Mouse (Mus musculus): ENCODE data around the gene Olfr311. TPM values are rescaled to one million over a fixed set of nuclear protein-coding genes. Genes with fewer than 3 reads are reported as not detected.
"Not testable (repeated sequence)": the region's sequence is repeated elsewhere in the genome, so short reads cannot be mapped to it uniquely, and the experiment has no call there.

The Olfr311 gene
- total RNA-seq (2021) = not detected
- long read RNA-seq = 0 reads

GRCm38 (mm10) chr11:58838951-58839350 lies at the start of gene Olfr311:
Olfr311 (plus strand) TSS chr11:58839251.
- DNase-seq (ENCODE audit: low spot score in 2 of 2) = not testable (repeated sequence)

GRCm38 (mm10) chr11:58789532-58789931 lies 49.5 kb upstream of the Olfr311 start:
- no peak for DNase-seq (ENCODE audit: low spot score in 2 of 2)

- DNase-seq (ENCODE audit: low spot score in 2 of 2) = no peak
These were observed 49.0 kb upstream of the Olfr311 start for GRCm38 (mm10) chr11:58790053-58790452.

GRCm38 (mm10) chr11:58790646-58791045 lies 48.4 kb upstream of the Olfr311 start:
- no peak for DNase-seq (ENCODE audit: low spot score in 2 of 2)

GRCm38 (mm10) chr11:58795856-58796255 lies 43.2 kb upstream of the Olfr311 start:
- no peak for DNase-seq (ENCODE audit: low spot score in 2 of 2)

GRCm38 (mm10) chr11:58796850-58797249 lies 42.2 kb upstream of the Olfr311 start:
- peak; percentile 67 to 89 for DNase-seq (ENCODE audit: low spot score in 2 of 2)

GRCm38 (mm10) chr11:58799747-58800146 lies 39.3 kb upstream of the Olfr311 start:
- no peak for DNase-seq (ENCODE audit: low spot score in 2 of 2)

- DNase-seq (ENCODE audit: low spot score in 2 of 2) = peak; percentile 22 to 63
These were observed 37.4 kb upstream of the Olfr311 start, which contains the start of gene Fam183b for GRCm38 (mm10) chr11:58801558-58802228. Fam183b (minus strand) TSS chr11:58801960.

GRCm38 (mm10) chr11:58803871-58804270 lies 35.2 kb upstream of the Olfr311 start:
- DNase-seq (ENCODE audit: low spot score in 2 of 2) = no peak

GRCm38 (mm10) chr11:58804393-58804792 lies 34.7 kb upstream of the Olfr311 start:
- DNase-seq (ENCODE audit: low spot score in 2 of 2) = no peak

GRCm38 (mm10) chr11:58812001-58812400 lies 27.1 kb upstream of the Olfr311 start:
- DNase-seq (ENCODE audit: low spot score in 2 of 2) = no peak

GRCm38 (mm10) chr11:58814700-58815099 lies 24.4 kb upstream of the Olfr311 start, which contains the start of gene Olfr313:
Olfr313 (plus strand) TSS chr11:58815000.
- not testable (repeated sequence) for DNase-seq (ENCODE audit: low spot score in 2 of 2)

- DNase-seq (ENCODE audit: low spot score in 2 of 2) = no peak
These were observed 23.4 kb upstream of the Olfr311 start for GRCm38 (mm10) chr11:58815676-58816075.

GRCm38 (mm10) chr11:58828937-58829336 lies 10.1 kb upstream of the Olfr311 start, which contains the start of gene Olfr312:
Olfr312 (plus strand) TSS chr11:58829237.
- DNase-seq (ENCODE audit: low spot score in 2 of 2) = not testable (repeated sequence)

- DNase-seq (ENCODE audit: low spot score in 2 of 2) = no peak
These were observed 9.3 kb upstream of the Olfr311 start for GRCm38 (mm10) chr11:58829764-58830163.

GRCm38 (mm10) chr11:58832541-58832940 lies 6.5 kb upstream of the Olfr311 start:
- DNase-seq (ENCODE audit: low spot score in 2 of 2) = not testable (repeated sequence)

- peak; percentile 84 to 98 for DNase-seq (ENCODE audit: low spot score in 2 of 2)
These were observed 7.9 kb downstream of the Olfr311 start, which contains the start of gene Gm12258 for GRCm38 (mm10) chr11:58846919-58847461. Gm12258 (plus strand) TSS chr11:58847158.

GRCm38 (mm10) chr11:58847636-58848035 lies 8.6 kb downstream of the Olfr311 start:
- no peak for DNase-seq (ENCODE audit: low spot score in 2 of 2)

GRCm38 (mm10) chr11:58849731-58850130 lies 10.7 kb downstream of the Olfr311 start:
- DNase-seq (ENCODE audit: low spot score in 2 of 2) = no peak

- DNase-seq (ENCODE audit: low spot score in 2 of 2) = no peak
These were observed 21.7 kb downstream of the Olfr311 start for GRCm38 (mm10) chr11:58860744-58861143.

- peak; percentile 80 to 85 for DNase-seq (ENCODE audit: low spot score in 2 of 2)
These were observed 28.2 kb downstream of the Olfr311 start, which contains the start of gene 2810021J22Rik for GRCm38 (mm10) chr11:58867039-58867953. 2810021J22Rik (plus strand) TSS chr11:58867216.

All from layer of hippocampus, adult 18-20 months (tissue).